Mouse (Mus musculus) kidney, embryonic 15.5 days (tissue): ENCODE measurements at regions not wholly inside any gene's neighbourhood (a gene's known extent, or its start where the extent isn't known, plus 50 kb on each side); places are given as distances from the start of the nearest gene placed in this dataset.

Experiments used
- ATAC-seq: fragments of 200-750 bp; cut with Nextera tagmentation; replicated peaks from 2 replicates; pipeline ENCODE4 v1.8.0; 2017; ENCODE audit warnings: moderate TSS enrichment; ENCODE audit not compliant: low FRiP score
- H3K27ac ChIP-seq: fragments of 300-500 bp; sonication (generic); 2 replicates; pipeline ENCODE4 v1.5.1; 2015; ENCODE audit warnings: mild to moderate bottlenecking, inconsistent platforms
- H3K27me3 ChIP-seq: fragments of 300-500 bp; sonication (generic); 2 replicates; pipeline ENCODE4 v1.6.1; 2015; ENCODE audit warnings: inconsistent platforms
- H3K36me3 ChIP-seq: fragments of 300-500 bp; sonication (generic); 2 replicates; pipeline ENCODE4 v1.6.1; 2015; ENCODE audit warnings: inconsistent platforms
- H3K4me1 ChIP-seq: fragments of 300-500 bp; sonication (generic); 2 replicates; pipeline ENCODE4 v1.6.1; 2015; ENCODE audit warnings: inconsistent platforms
- H3K4me2 ChIP-seq: fragments of 300-500 bp; sonication (generic); 2 replicates; pipeline ENCODE4 v1.6.1; 2015; ENCODE audit warnings: moderate library complexity, mild to moderate bottlenecking, inconsistent platforms
- H3K4me3 ChIP-seq: fragments of 300-500 bp; sonication (generic); replicated peaks from 2 replicates; pipeline ENCODE4 v1.5.1; 2015; ENCODE audit warnings: mild to moderate bottlenecking, inconsistent platforms
- H3K9ac ChIP-seq: fragments of 300-500 bp; sonication (generic); 2 replicates; pipeline ENCODE4 v1.6.1; 2015; ENCODE audit warnings: mild to moderate bottlenecking, inconsistent platforms
- H3K9me3 ChIP-seq: fragments of 300-500 bp; sonication (generic); replicated peaks from 2 replicates; pipeline ENCODE4 v1.6.1; 2016; ENCODE audit warnings: inconsistent platforms
- WGBS: fragments of 180-500 bp; shearing (Covaris S2); methylation state at CpG from one replicate; pipeline ENCODE4 v1.1.7; 2015; ENCODE audit warnings: mixed read lengths; 5-methylcytosine and 5-hydroxymethylcytosine counted together

GRCm38 (mm10) chr8:49281254-49281653 lies 437.5 kb upstream of the Tenm3 start:
- WGBS: 86% methylated on average over 5 of the region's 5 CpGs
- Histone ChIP-seq H3K4me1 (no peaks in the 10 kb centered on the region), H3K27me3 (no peaks in the 10 kb centered on the region), H3K9ac (no peak overlapping the region), H3K36me3 (no peaks in the 10 kb centered on the region), H3K4me3 (no peak overlapping the region), H3K27ac (no peak overlapping the region), H3K4me2 (no peak overlapping the region), H3K9me3 (no peaks in the 10 kb centered on the region)
- no peak for ATAC-seq

- 86% methylated on average over 4 of the region's 4 CpGs for WGBS
- no peak for ATAC-seq
- no peak overlapping the region for H3K27ac ChIP-seq
Observed at GRCm38 (mm10) chr8:49274031-49274430, 430.3 kb upstream of the Tenm3 start.

GRCm38 (mm10) chr8:49273109-49273508 lies 429.4 kb upstream of the Tenm3 start:
- 94% methylated on average over 1 of the region's 1 CpGs for whole genome bisulfite sequencing
- no peaks in the 10 kb centered on the region for H3K4me1 ChIP-seq
- no peaks in the 10 kb centered on the region for H3K36me3 ChIP-seq
- no peak overlapping the region for H3K27ac ChIP-seq
- H3K9me3 ChIP-seq: no peaks in the 10 kb centered on the region
- ATAC-seq: no peak
- no peak overlapping the region for H3K9ac ChIP-seq
- no peaks in the 10 kb centered on the region for H3K27me3 ChIP-seq
- H3K4me2 ChIP-seq: no peak overlapping the region
- no peak overlapping the region for H3K4me3 ChIP-seq

More at GRCm38 (mm10) chr8:49274031-49274430, 430.3 kb upstream of the Tenm3 start:
- Histone ChIP-seq H3K36me3 (no peaks in the 10 kb centered on the region), H3K4me3 (no peak overlapping the region), H3K4me1 (no peaks in the 10 kb centered on the region), H3K9ac (no peak overlapping the region), H3K4me2 (no peak overlapping the region), H3K9me3 (no peaks in the 10 kb centered on the region), H3K27me3 (no peaks in the 10 kb centered on the region)

- ATAC-seq: no peak
- H3K9me3 ChIP-seq: no peaks in the 10 kb centered on the region
- H3K4me2 ChIP-seq: no peak overlapping the region
- no peak overlapping the region for H3K27ac ChIP-seq
- H3K4me3 ChIP-seq: no peak overlapping the region
- no peaks in the 10 kb centered on the region for H3K27me3 ChIP-seq
- H3K36me3 ChIP-seq: no peaks in the 10 kb centered on the region
- H3K4me1 ChIP-seq: peaks cover 9% of the 10 kb centered on the region; the same call in 1 of the 2 replicates
- WGBS: 79% methylated on average over 6 of the region's 6 CpGs
- no peak overlapping the region for H3K9ac ChIP-seq
Observed at GRCm38 (mm10) chr8:49263416-49263815, 419.7 kb upstream of the Tenm3 start.

GRCm38 (mm10) chr8:49262797-49263196 lies 419.0 kb upstream of the Tenm3 start:
- no peak overlapping the region for H3K27ac ChIP-seq
- ATAC-seq: no peak

GRCm38 (mm10) chr8:49255954-49256353 lies 412.2 kb upstream of the Tenm3 start:
- H3K4me1 ChIP-seq: peaks cover 3% of the 10 kb centered on the region; the same call in 1 of the 2 replicates
- WGBS: 52% methylated on average over 2 of the region's 2 CpGs
- H3K4me3 ChIP-seq: no peak overlapping the region
- H3K36me3 ChIP-seq: no peaks in the 10 kb centered on the region
- H3K9ac ChIP-seq: no peak overlapping the region
- no peak overlapping the region for H3K4me2 ChIP-seq
- no peaks in the 10 kb centered on the region for H3K27me3 ChIP-seq
- ATAC-seq: no peak
- H3K27ac ChIP-seq: no peak overlapping the region
- H3K9me3 ChIP-seq: no peaks in the 10 kb centered on the region

More at GRCm38 (mm10) chr8:49262797-49263196, 419.0 kb upstream of the Tenm3 start:
- peaks cover 9% of the 10 kb centered on the region; the same call in 1 of the 2 replicates for H3K4me1 ChIP-seq
- H3K9ac ChIP-seq: no peak overlapping the region
- H3K4me3 ChIP-seq: no peak overlapping the region
- no peaks in the 10 kb centered on the region for H3K36me3 ChIP-seq
- no peaks in the 10 kb centered on the region for H3K27me3 ChIP-seq
- H3K9me3 ChIP-seq: no peaks in the 10 kb centered on the region
- 69% methylated on average over 3 of the region's 3 CpGs for WGBS
- no peak overlapping the region for H3K4me2 ChIP-seq

- 90% methylated on average over 3 of the region's 3 CpGs for WGBS
- H3K4me2 ChIP-seq: no peak overlapping the region
- no peak overlapping the region for H3K9ac ChIP-seq
- H3K4me3 ChIP-seq: no peak overlapping the region
- no peaks in the 10 kb centered on the region for H3K4me1 ChIP-seq
- H3K27ac ChIP-seq: no peak overlapping the region
- H3K27me3 ChIP-seq: no peaks in the 10 kb centered on the region
- no peak for ATAC-seq
- H3K36me3 ChIP-seq: no peaks in the 10 kb centered on the region
- no peaks in the 10 kb centered on the region for H3K9me3 ChIP-seq
Observed at GRCm38 (mm10) chr8:49254311-49254828, 410.6 kb upstream of the Tenm3 start.

- no peaks in the 10 kb centered on the region for H3K4me1 ChIP-seq
- ATAC-seq: no peak
- H3K36me3 ChIP-seq: no peaks in the 10 kb centered on the region
- no peak overlapping the region for H3K4me3 ChIP-seq
- 68% methylated on average over 5 of the region's 5 CpGs for WGBS
- H3K4me2 ChIP-seq: no peak overlapping the region
- H3K9me3 ChIP-seq: no peaks in the 10 kb centered on the region
- no peaks in the 10 kb centered on the region for H3K27me3 ChIP-seq
- H3K27ac ChIP-seq: no peak overlapping the region
- no peak overlapping the region for H3K9ac ChIP-seq
Observed at GRCm38 (mm10) chr8:49243002-49243401, 399.3 kb upstream of the Tenm3 start.

GRCm38 (mm10) chr8:49236822-49237071 lies 393.0 kb upstream of the Tenm3 start:
- no peaks in the 10 kb centered on the region for H3K27me3 ChIP-seq
- ATAC-seq: no peak
- no peaks in the 10 kb centered on the region for H3K9me3 ChIP-seq
- no peaks in the 10 kb centered on the region for H3K4me1 ChIP-seq
- H3K4me3 ChIP-seq: no peak overlapping the region
- H3K9ac ChIP-seq: no peak overlapping the region
- H3K27ac ChIP-seq: no peak overlapping the region
- H3K4me2 ChIP-seq: no peak overlapping the region
- 69% methylated on average over 4 of the region's 4 CpGs for WGBS
- H3K36me3 ChIP-seq: no peaks in the 10 kb centered on the region

- ATAC-seq: no peak
- Histone ChIP-seq H3K27me3 (no peaks in the 10 kb centered on the region), H3K4me3 (no peak overlapping the region), H3K36me3 (no peaks in the 10 kb centered on the region), H3K9ac (no peak overlapping the region), H3K9me3 (no peaks in the 10 kb centered on the region), H3K4me2 (no peak overlapping the region), H3K27ac (no peak overlapping the region), H3K4me1 (no peaks in the 10 kb centered on the region)
- WGBS: 85% methylated on average over 7 of the region's 7 CpGs
Observed at GRCm38 (mm10) chr8:49236021-49236821, 392.5 kb upstream of the Tenm3 start.

- no peak for ATAC-seq
- peak overlapping the region; percentile 39 for H3K4me2 ChIP-seq
- 28% methylated on average over 18 of the region's 18 CpGs for WGBS
- no peaks in the 10 kb centered on the region for H3K36me3 ChIP-seq
- H3K9me3 ChIP-seq: no peaks in the 10 kb centered on the region
- H3K27ac ChIP-seq: no peak overlapping the region
- H3K4me1 ChIP-seq: no peaks in the 10 kb centered on the region
- H3K4me3 ChIP-seq: peak overlapping the region; percentile 12
- H3K9ac ChIP-seq: no peak overlapping the region
- H3K27me3 ChIP-seq: peaks cover 3% of the 10 kb centered on the region
Observed at GRCm38 (mm10) chr8:49223841-49224420, 380.2 kb upstream of the Tenm3 start.

GRCm38 (mm10) chr8:49195333-49195640 lies 351.5 kb upstream of the Tenm3 start:
- Histone ChIP-seq H3K4me1 (no peaks in the 10 kb centered on the region), H3K9me3 (no peaks in the 10 kb centered on the region), H3K27me3 (no peaks in the 10 kb centered on the region), H3K27ac (no peak overlapping the region), H3K9ac (no peak overlapping the region), H3K4me3 (no peak overlapping the region), H3K4me2 (no peak overlapping the region), H3K36me3 (no peaks in the 10 kb centered on the region)
- WGBS: 76% methylated on average over 4 of the region's 4 CpGs
- no peak for ATAC-seq
